Mouse (Mus musculus): ENCODE measurements at regions not wholly inside any gene's neighbourhood (a gene's known extent, or its start where the extent isn't known, plus 50 kb on each side); places are given as distances from the start of the nearest gene placed in this dataset.

DNA sequence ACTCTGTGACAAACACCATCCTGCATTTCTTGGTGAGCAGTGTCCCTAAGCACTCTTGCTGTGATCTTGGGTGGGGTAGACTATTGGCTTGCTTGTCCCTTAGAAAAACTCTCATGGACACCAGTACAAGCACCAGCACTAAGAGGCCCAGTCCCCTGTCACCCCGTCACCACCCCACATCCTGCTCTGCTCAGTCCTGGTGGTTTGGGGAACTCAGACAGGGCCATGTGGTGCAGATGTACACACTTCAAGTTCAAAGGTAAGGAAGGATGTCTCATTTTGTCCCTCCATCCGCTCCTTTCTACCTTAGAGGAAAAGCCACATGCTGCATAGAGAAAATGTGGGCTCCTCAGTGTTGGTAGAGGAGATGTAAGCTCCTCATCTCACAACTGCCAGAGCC lies 426.1 kb upstream of the Zmiz1 start:
- no peak overlapping the region for H3K9ac ChIP-seq (ENCODE audit: insufficient read depth, low read depth, low read length, poor library complexity, severe bottlenecking)
- no peaks in the 10 kb centered on the region for H3K9me3 ChIP-seq (ENCODE audit: control insufficient read depth, insufficient read depth, low read depth, low read length)
- peaks cover 0 to 8% of the 10 kb centered on the region in 2 experiments; a peak in 1 of 4 replicates for H3K4me1 ChIP-seq (ENCODE audit: control insufficient read depth in 2 of 2, insufficient read depth in 2 of 2, low read length in 2 of 2, poor library complexity in 1 of 2)
- H3K4me3 ChIP-seq (ENCODE audit: insufficient read depth in 1 of 2, low read depth in 1 of 2, low read length in 2 of 2, poor library complexity in 1 of 2, severe bottlenecking in 1 of 2), result no peak overlapping the region
- H3K36me3 ChIP-seq (ENCODE audit: control insufficient read depth, insufficient read depth, low read length, poor library complexity, severe bottlenecking), result no peaks in the 10 kb centered on the region
- no peak overlapping the region for H3K27ac ChIP-seq (ENCODE audit: insufficient read depth, low read depth, low read length, poor library complexity, severe bottlenecking)
- TF ChIP-seq HCFC1 (IDR thresholded peaks at IDR 0.05; ENCODE audit: borderline replicate concordance, insufficient read depth, low read length), result no peak
- no peak for TF ChIP-seq ZC3H11A (IDR thresholded peaks at IDR 0.05; ENCODE audit: borderline replicate concordance, low read depth, low read length)
- TF ChIP-seq MAFK (IDR thresholded peaks at IDR 0.05; ENCODE audit: insufficient read depth, low read depth, low read length), result no peak
- no peak for TF ChIP-seq ZNF384 (IDR thresholded peaks at IDR 0.05; ENCODE audit: low read depth, low read length)
- no peak for TF ChIP-seq CHD2 (IDR thresholded peaks at IDR 0.05; ENCODE audit: low read depth, low read length)
- in situ Hi-C loops (cut with MboI; ENCODE audit: low sequenced_read_pairs in 2 of 2, unreplicated experiment in 2 of 2), result no loop called here
- no peak for DNase-seq (ENCODE audit: low read depth, low spot score)

DNA sequence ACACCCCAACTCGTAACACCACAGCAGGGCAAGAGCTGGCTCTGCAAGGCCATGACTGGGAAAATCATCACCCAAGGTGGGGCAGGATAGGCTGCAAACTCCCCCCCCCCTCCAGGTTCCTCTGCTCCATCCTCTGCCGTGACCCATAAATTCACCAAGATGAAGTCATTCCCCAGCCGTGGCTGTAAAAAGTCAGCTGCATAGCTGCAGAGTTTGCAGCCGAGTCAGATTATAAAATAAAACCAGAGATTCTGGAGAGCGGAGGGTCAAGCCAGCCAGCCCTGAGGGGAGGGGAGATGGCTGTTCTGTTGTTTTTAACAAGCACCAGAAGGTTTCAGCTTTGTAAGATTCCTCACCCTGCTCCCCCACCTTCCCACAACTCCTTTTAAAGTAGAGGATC lies 416.7 kb upstream of the Zmiz1 start:
- Histone ChIP-seq H3K27ac (ENCODE audit: insufficient read depth, low read depth, low read length, poor library complexity, severe bottlenecking) (no peak overlapping the region), H3K9me3 (ENCODE audit: control insufficient read depth, insufficient read depth, low read depth, low read length) (no peaks in the 10 kb centered on the region), H3K9ac (ENCODE audit: insufficient read depth, low read depth, low read length, poor library complexity, severe bottlenecking) (no peak overlapping the region), H3K4me3 (ENCODE audit: insufficient read depth in 1 of 2, low read depth in 1 of 2, low read length in 2 of 2, poor library complexity in 1 of 2, severe bottlenecking in 1 of 2) (no peak overlapping the region), H3K4me1 (ENCODE audit: control insufficient read depth in 2 of 2, insufficient read depth in 2 of 2, low read length in 2 of 2, poor library complexity in 1 of 2) (no peaks in the 10 kb centered on the region), H3K36me3 (ENCODE audit: control insufficient read depth, insufficient read depth, low read length, poor library complexity, severe bottlenecking) (no peaks in the 10 kb centered on the region)
- in situ Hi-C loops (cut with MboI; ENCODE audit: low sequenced_read_pairs in 2 of 2, unreplicated experiment in 2 of 2), result no loop called here
- no peak for DNase-seq (ENCODE audit: low read depth, low spot score)
- TF ChIP-seq ZNF384 (IDR thresholded peaks at IDR 0.05; ENCODE audit: low read depth, low read length) (no peak), ZC3H11A (IDR thresholded peaks at IDR 0.05; ENCODE audit: borderline replicate concordance, low read depth, low read length) (no peak), MAFK (IDR thresholded peaks at IDR 0.05; ENCODE audit: insufficient read depth, low read depth, low read length) (no peak), HCFC1 (IDR thresholded peaks at IDR 0.05; ENCODE audit: borderline replicate concordance, insufficient read depth, low read length) (no peak), CHD2 (IDR thresholded peaks at IDR 0.05; ENCODE audit: low read depth, low read length) (no peak)

DNA sequence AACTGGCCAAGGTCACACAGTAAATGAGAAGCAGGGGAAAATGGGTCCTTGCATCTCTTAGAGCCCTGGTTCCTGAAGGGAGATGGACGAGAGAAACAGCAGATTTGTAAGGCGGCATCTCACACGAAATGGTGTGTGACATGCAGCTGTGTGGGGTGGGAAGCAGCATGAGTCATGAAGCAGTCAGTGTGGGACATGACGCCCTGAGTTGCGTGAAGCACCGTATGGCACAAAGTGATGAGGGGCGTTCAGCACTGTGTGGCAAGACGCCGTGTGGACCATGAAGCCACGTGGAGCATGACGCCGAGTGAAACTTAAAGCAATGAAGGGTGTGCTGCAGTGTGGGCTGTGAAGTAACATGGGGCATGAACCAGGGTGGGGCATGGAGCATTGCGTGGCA lies 414.9 kb upstream of the Zmiz1 start:
- Histone ChIP-seq H3K9me3 (ENCODE audit: control insufficient read depth, insufficient read depth, low read depth, low read length) (no peaks in the 10 kb centered on the region), H3K9ac (ENCODE audit: insufficient read depth, low read depth, low read length, poor library complexity, severe bottlenecking) (no peak overlapping the region), H3K4me3 (ENCODE audit: insufficient read depth in 1 of 2, low read depth in 1 of 2, low read length in 2 of 2, poor library complexity in 1 of 2, severe bottlenecking in 1 of 2) (no peak overlapping the region), H3K27ac (ENCODE audit: insufficient read depth, low read depth, low read length, poor library complexity, severe bottlenecking) (no peak overlapping the region), H3K36me3 (ENCODE audit: control insufficient read depth, insufficient read depth, low read length, poor library complexity, severe bottlenecking) (no peaks in the 10 kb centered on the region), H3K4me1 (ENCODE audit: control insufficient read depth in 2 of 2, insufficient read depth in 2 of 2, low read length in 2 of 2, poor library complexity in 1 of 2) (no peaks in the 10 kb centered on the region)
- in situ Hi-C loops (cut with MboI; ENCODE audit: low sequenced_read_pairs in 2 of 2, unreplicated experiment in 2 of 2), result no loop called here
- TF ChIP-seq MAFK (IDR thresholded peaks at IDR 0.05; ENCODE audit: insufficient read depth, low read depth, low read length) (no peak), CHD2 (IDR thresholded peaks at IDR 0.05; ENCODE audit: low read depth, low read length) (no peak), HCFC1 (IDR thresholded peaks at IDR 0.05; ENCODE audit: borderline replicate concordance, insufficient read depth, low read length) (no peak), ZNF384 (IDR thresholded peaks at IDR 0.05; ENCODE audit: low read depth, low read length) (no peak)
- no peak for DNase-seq (ENCODE audit: low read depth, low spot score)

DNA sequence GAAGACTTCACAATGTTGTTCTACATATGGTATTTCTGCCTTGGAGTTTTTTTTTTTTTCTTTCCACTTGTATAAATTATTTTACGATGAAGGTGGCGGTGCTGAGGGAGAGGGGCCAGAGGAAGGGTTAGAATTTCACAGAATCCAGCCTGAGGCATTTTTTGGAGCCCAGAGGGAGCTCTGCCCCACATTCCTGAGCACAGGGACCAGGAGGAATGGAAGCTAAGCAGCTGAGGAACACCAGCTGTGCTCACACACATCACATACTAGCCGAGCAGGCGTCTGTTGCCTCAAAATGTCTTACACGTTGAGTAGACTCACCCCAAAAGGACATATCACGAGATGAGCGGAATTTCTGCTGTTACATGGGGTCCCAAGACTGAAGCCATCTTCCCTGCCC lies 414.1 kb upstream of the Zmiz1 start:
- H3K4me3 ChIP-seq (ENCODE audit: insufficient read depth in 1 of 2, low read depth in 1 of 2, low read length in 2 of 2, poor library complexity in 1 of 2, severe bottlenecking in 1 of 2), result no peak overlapping the region
- H3K4me1 ChIP-seq (ENCODE audit: control insufficient read depth in 2 of 2, insufficient read depth in 2 of 2, low read length in 2 of 2, poor library complexity in 1 of 2), result no peaks in the 10 kb centered on the region
- no peak overlapping the region for H3K9ac ChIP-seq (ENCODE audit: insufficient read depth, low read depth, low read length, poor library complexity, severe bottlenecking)
- TF ChIP-seq HCFC1 (IDR thresholded peaks at IDR 0.05; ENCODE audit: borderline replicate concordance, insufficient read depth, low read length), result no peak
- TF ChIP-seq MAFK (IDR thresholded peaks at IDR 0.05; ENCODE audit: insufficient read depth, low read depth, low read length), result no peak
- TF ChIP-seq CHD2 (IDR thresholded peaks at IDR 0.05; ENCODE audit: low read depth, low read length), result no peak
- no peak for TF ChIP-seq ZC3H11A (IDR thresholded peaks at IDR 0.05; ENCODE audit: borderline replicate concordance, low read depth, low read length)
- no peak for TF ChIP-seq ZNF384 (IDR thresholded peaks at IDR 0.05; ENCODE audit: low read depth, low read length)
- H3K36me3 ChIP-seq (ENCODE audit: control insufficient read depth, insufficient read depth, low read length, poor library complexity, severe bottlenecking), result no peaks in the 10 kb centered on the region
- DNase-seq (ENCODE audit: low read depth, low spot score), result no peak
- H3K9me3 ChIP-seq (ENCODE audit: control insufficient read depth, insufficient read depth, low read depth, low read length), result no peaks in the 10 kb centered on the region
- in situ Hi-C loops (cut with MboI; ENCODE audit: low sequenced_read_pairs in 2 of 2, unreplicated experiment in 2 of 2), result no loop called here
- H3K27ac ChIP-seq (ENCODE audit: insufficient read depth, low read depth, low read length, poor library complexity, severe bottlenecking), result no peak overlapping the region

DNA sequence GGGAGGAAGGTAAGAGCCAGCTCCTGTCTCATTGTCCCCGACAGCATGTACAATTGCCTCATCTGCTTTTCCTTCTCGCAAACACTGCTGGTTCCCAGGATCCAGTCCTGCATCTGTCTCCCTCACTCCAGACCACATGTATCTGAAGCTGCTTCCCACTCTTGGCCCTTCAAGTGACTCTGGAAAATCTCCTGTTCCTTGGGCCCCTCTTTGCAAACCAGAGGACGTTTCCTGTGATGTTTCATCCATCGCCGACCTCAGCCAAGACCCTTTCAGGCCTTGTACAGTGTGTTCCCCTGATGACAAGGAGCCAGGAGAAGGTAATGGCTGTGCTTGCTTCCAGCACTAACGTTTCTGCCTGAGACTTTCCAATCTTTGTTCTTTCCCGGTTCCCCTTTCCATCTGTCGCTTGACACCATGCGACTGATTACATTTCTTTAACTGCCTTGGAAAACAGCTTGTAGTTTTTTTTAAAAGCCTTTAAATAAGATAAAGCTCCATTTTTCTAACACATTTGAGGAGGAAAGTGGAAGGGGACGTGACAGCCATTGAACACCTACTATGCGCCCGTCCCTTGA lies 408.2 kb upstream of the Zmiz1 start:
- no peak for TF ChIP-seq HCFC1 (IDR thresholded peaks at IDR 0.05; ENCODE audit: borderline replicate concordance, insufficient read depth, low read length)
- TF ChIP-seq ZC3H11A (IDR thresholded peaks at IDR 0.05; ENCODE audit: borderline replicate concordance, low read depth, low read length), result no peak
- no peak overlapping the region for H3K9ac ChIP-seq (ENCODE audit: insufficient read depth, low read depth, low read length, poor library complexity, severe bottlenecking)
- H3K36me3 ChIP-seq (ENCODE audit: control insufficient read depth, insufficient read depth, low read length, poor library complexity, severe bottlenecking), result no peaks in the 10 kb centered on the region
- in situ Hi-C loops (cut with MboI; ENCODE audit: low sequenced_read_pairs in 2 of 2, unreplicated experiment in 2 of 2), result no loop called here
- H3K27ac ChIP-seq (ENCODE audit: insufficient read depth, low read depth, low read length, poor library complexity, severe bottlenecking), result no peak overlapping the region
- no peaks in the 10 kb centered on the region for H3K9me3 ChIP-seq (ENCODE audit: control insufficient read depth, insufficient read depth, low read depth, low read length)
- no peaks in the 10 kb centered on the region for H3K4me1 ChIP-seq (ENCODE audit: control insufficient read depth in 2 of 2, insufficient read depth in 2 of 2, low read length in 2 of 2, poor library complexity in 1 of 2)
- no peak overlapping the region for H3K4me3 ChIP-seq (ENCODE audit: insufficient read depth in 1 of 2, low read depth in 1 of 2, low read length in 2 of 2, poor library complexity in 1 of 2, severe bottlenecking in 1 of 2)
- DNase-seq (ENCODE audit: low read depth, low spot score), result no peak
